In genomic region chr13:54968636-54969035, GRCm38 (mm10) we compare ENCODE assay signal across 31 mouse cellular contexts. TPM values are rescaled to one million over a fixed set of nuclear protein-coding genes. Genes with fewer than 3 reads are reported as not detected.
DNase-seq lines count a peak whose midpoint lies in the region; ATAC-seq and TF ChIP-seq lines count a peak whose summit lies in the region.
"Had no signal": no experiment of that assay in that cellular context is flagged by ENCODE, and none has a peak within 500 bp of the region (broad histone marks: within the 10 kb centered on the region; RNA-seq: fewer than 3 reads in every experiment).

No protein-coding gene starts in this region.

- no peak for DNase-seq in midbrain, postnatal 0 days (ENCODE audit: low spot score)
- DNase-seq in kidney, postnatal 25 days: no peak
- DNase-seq: adrenal gland, postnatal 10 days; cerebellum, adult 8-10 months; embryo, embryonic 11 days; gastrocnemius, postnatal 14 days; heart, postnatal 14 days; kidney, adult 11 months; kidney, postnatal 14 days; lung, adult 2 months; lung, postnatal 10 days; right cerebral cortex, postnatal 4 days; thymus, adult 18-20 months; thymus, postnatal 25 days had no signal

- 74% methylated on average over 5 of the region's 5 CpGs for WGBS in forebrain, embryonic 12.5 days
- 61% methylated on average over 5 of the region's 5 CpGs for WGBS in forebrain, embryonic 16.5 days
- WGBS in midbrain, embryonic 15.5 days: 71% methylated on average over 5 of the region's 5 CpGs
- WGBS in midbrain, postnatal 0 days: 67% methylated on average over 5 of the region's 5 CpGs
- WGBS in hindbrain, embryonic 13.5 days: 73% methylated on average over 5 of the region's 5 CpGs
- 75% methylated on average over 5 of the region's 5 CpGs for WGBS in neural tube, embryonic 14.5 days

- peaks cover 40% of the 10 kb centered on the region for H3K4me1 ChIP-seq in forebrain, embryonic 12.5 days
- H3K4me1 ChIP-seq in forebrain, embryonic 16.5 days (replicated peaks; ENCODE audit: control insufficient read depth, insufficient read depth, low read length): peaks cover 25% of the 10 kb centered on the region
- peaks cover 49% of the 10 kb centered on the region for H3K4me1 ChIP-seq in midbrain, embryonic 15.5 days
- H3K4me1 ChIP-seq in midbrain, postnatal 0 days (ENCODE audit: insufficient read depth, low read length): peaks cover 15% of the 10 kb centered on the region
- H3K4me1 ChIP-seq in hindbrain, embryonic 13.5 days (replicated peaks): peaks cover 61% of the 10 kb centered on the region
- peaks cover 14% of the 10 kb centered on the region for H3K4me1 ChIP-seq in neural tube, embryonic 14.5 days (ENCODE audit: control insufficient read depth, insufficient read depth, low read length)
- H3K4me1 ChIP-seq: limb, embryonic 15.5 days had no signal

- no peak overlapping the region for H3K4me2 ChIP-seq in forebrain, embryonic 12.5 days
- H3K4me2 ChIP-seq in forebrain, embryonic 16.5 days (ENCODE audit: low read length): no peak overlapping the region
- H3K4me2 ChIP-seq in midbrain, embryonic 15.5 days: no peak overlapping the region
- H3K4me2 ChIP-seq in midbrain, postnatal 0 days (ENCODE audit: low read depth, low read length, poor library complexity, severe bottlenecking): no peak overlapping the region
- no peak overlapping the region for H3K4me2 ChIP-seq in hindbrain, embryonic 13.5 days
- H3K4me2 ChIP-seq in neural tube, embryonic 14.5 days (ENCODE audit: low read depth, low read length): no peak overlapping the region
- H3K4me2 ChIP-seq: embryonic facial prominence, embryonic 12.5 days; limb, embryonic 15.5 days; midbrain, embryonic 13.5 days had no signal

- peak overlapping the region; percentile 19; the same call in 1 of the 2 replicates for H3K27ac ChIP-seq in forebrain, embryonic 12.5 days
- no peak overlapping the region for H3K27ac ChIP-seq in forebrain, embryonic 16.5 days (ENCODE audit: low read length)
- 0 out of 2 replicates have a peak overlapping the region, but pooled peaks have one; percentile 30 for H3K27ac ChIP-seq in midbrain, embryonic 15.5 days
- no peak overlapping the region for H3K27ac ChIP-seq in midbrain, postnatal 0 days (ENCODE audit: low read depth, low read length)
- H3K27ac ChIP-seq in hindbrain, embryonic 13.5 days: peak overlapping the region; percentile 67
- 0 out of 2 replicates have a peak overlapping the region, but pooled peaks have one; percentile 31 for H3K27ac ChIP-seq in neural tube, embryonic 14.5 days (ENCODE audit: low read depth, low read length)
- H3K27ac ChIP-seq: embryonic facial prominence, embryonic 12.5 days; limb, embryonic 10.5 days; limb, embryonic 15.5 days; liver, embryonic 14.5 days; macrophage; stomach, postnatal 0 days had no signal

- no peak overlapping the region for H3K4me3 ChIP-seq in forebrain, embryonic 12.5 days (replicated peaks)
- H3K4me3 ChIP-seq in forebrain, embryonic 16.5 days (replicated peaks; ENCODE audit: low read length): no peak overlapping the region
- no peak overlapping the region for H3K4me3 ChIP-seq in midbrain, embryonic 15.5 days
- no peak overlapping the region for H3K4me3 ChIP-seq in midbrain, postnatal 0 days (ENCODE audit: low read depth, low read length)
- H3K4me3 ChIP-seq in hindbrain, embryonic 13.5 days: no peak overlapping the region
- H3K4me3 ChIP-seq in neural tube, embryonic 14.5 days (ENCODE audit: low read depth, low read length): no peak overlapping the region
- H3K4me3 ChIP-seq: embryonic facial prominence, embryonic 12.5 days; limb, embryonic 10.5 days; limb, embryonic 15.5 days; midbrain, embryonic 13.5 days; myocyte had no signal

- no peaks in the 10 kb centered on the region for H3K36me3 ChIP-seq in forebrain, embryonic 12.5 days (replicated peaks)
- no peaks in the 10 kb centered on the region for H3K36me3 ChIP-seq in forebrain, embryonic 16.5 days (ENCODE audit: control insufficient read depth, insufficient read depth)
- H3K36me3 ChIP-seq in midbrain, embryonic 15.5 days (replicated peaks): no peaks in the 10 kb centered on the region
- H3K36me3 ChIP-seq in midbrain, postnatal 0 days (ENCODE audit: insufficient read depth, low read length): no peaks in the 10 kb centered on the region
- no peaks in the 10 kb centered on the region for H3K36me3 ChIP-seq in hindbrain, embryonic 13.5 days
- H3K36me3 ChIP-seq in neural tube, embryonic 14.5 days (ENCODE audit: control insufficient read depth, insufficient read depth, low read length): no peaks in the 10 kb centered on the region
- H3K36me3 ChIP-seq: embryonic facial prominence, embryonic 12.5 days; G1E; limb, embryonic 10.5 days; limb, embryonic 15.5 days; midbrain, embryonic 13.5 days had no signal

- no peak overlapping the region for H3K9ac ChIP-seq in forebrain, embryonic 12.5 days
- no peak overlapping the region for H3K9ac ChIP-seq in forebrain, embryonic 16.5 days (replicated peaks; ENCODE audit: low read depth, low read length)
- no peak overlapping the region for H3K9ac ChIP-seq in midbrain, embryonic 15.5 days
- no peak overlapping the region for H3K9ac ChIP-seq in midbrain, postnatal 0 days (replicated peaks; ENCODE audit: low read length, poor library complexity, severe bottlenecking)
- H3K9ac ChIP-seq in hindbrain, embryonic 13.5 days: peak overlapping the region; percentile 35; the same call in 1 of the 2 replicates
- H3K9ac ChIP-seq in neural tube, embryonic 14.5 days (replicated peaks; ENCODE audit: low read depth, low read length): 0 out of 2 replicates have a peak overlapping the region, but pooled peaks have one; percentile 25
- H3K9ac ChIP-seq: embryonic facial prominence, embryonic 12.5 days; limb, embryonic 15.5 days; liver, embryonic 14.5 days had no signal

- H3K27me3 ChIP-seq in forebrain, embryonic 12.5 days: peaks cover 21% of the 10 kb centered on the region
- no peaks in the 10 kb centered on the region for H3K27me3 ChIP-seq in forebrain, embryonic 16.5 days (replicated peaks; ENCODE audit: control insufficient read depth, insufficient read depth, low read length)
- H3K27me3 ChIP-seq in midbrain, embryonic 15.5 days (replicated peaks): peaks cover 4% of the 10 kb centered on the region; the same call in 1 of the 2 replicates
- no peaks in the 10 kb centered on the region; the same call in 1 of the 2 replicates for H3K27me3 ChIP-seq in midbrain, postnatal 0 days (ENCODE audit: insufficient read depth, low read length)
- H3K27me3 ChIP-seq in hindbrain, embryonic 13.5 days: peaks cover 73% of the 10 kb centered on the region
- H3K27me3 ChIP-seq in neural tube, embryonic 14.5 days (ENCODE audit: control insufficient read depth, insufficient read depth, low read length): no peaks in the 10 kb centered on the region; the same call in 1 of the 2 replicates
- H3K27me3 ChIP-seq: embryonic facial prominence, embryonic 12.5 days had no signal

- no peak for TF ChIP-seq CTCF in midbrain, postnatal 0 days (IDR thresholded peaks at IDR 0.05)

- no peak for ATAC-seq in forebrain, embryonic 12.5 days (ENCODE audit: low FRiP score)
- no peak; the same call in 1 of the 2 replicates for ATAC-seq in forebrain, embryonic 16.5 days
- no peak for ATAC-seq in midbrain, embryonic 15.5 days (replicated peaks)
- ATAC-seq in midbrain, postnatal 0 days (ENCODE audit: low FRiP score): no peak
- no peak for ATAC-seq in hindbrain, embryonic 13.5 days (ENCODE audit: low FRiP score)
- no peak for ATAC-seq in neural tube, embryonic 14.5 days (ENCODE audit: low read depth)
- ATAC-seq: inflammation-experienced regulatory T-cells, adult 6 months; midbrain, embryonic 13.5 days; Patski had no signal

- H3K9me3 ChIP-seq in forebrain, embryonic 12.5 days: no peaks in the 10 kb centered on the region
- H3K9me3 ChIP-seq in forebrain, embryonic 16.5 days (ENCODE audit: control insufficient read depth, low read length): no peaks in the 10 kb centered on the region
- H3K9me3 ChIP-seq in midbrain, embryonic 15.5 days: no peaks in the 10 kb centered on the region
- H3K9me3 ChIP-seq in midbrain, postnatal 0 days (ENCODE audit: low read length): no peaks in the 10 kb centered on the region
- no peaks in the 10 kb centered on the region for H3K9me3 ChIP-seq in hindbrain, embryonic 13.5 days
- H3K9me3 ChIP-seq in neural tube, embryonic 14.5 days (ENCODE audit: control insufficient read depth, low read length): no peaks in the 10 kb centered on the region
- H3K9me3 ChIP-seq: embryonic facial prominence, embryonic 12.5 days; G1E; limb, embryonic 10.5 days; limb, embryonic 15.5 days; midbrain, embryonic 13.5 days had no signal

RNA-seq across cellular contexts. Expression of gene Unc5a, which starts 19.4 kb away (rescaled TPM):
- 4.8 and 5.6 TPM in 2 replicates for polyA plus RNA-seq in forebrain, embryonic 12.5 days (2016; fragmentation: Nextera tagmentation; extraction: Ambion mirVana)
- polyA plus RNA-seq in forebrain, embryonic 16.5 days (2015; fragmentation: Nextera tagmentation; extraction: Ambion mirVana): 16.4 and 18.5 TPM in 2 replicates
- 15.7 and 16.1 TPM in 2 replicates for polyA plus RNA-seq in midbrain, embryonic 15.5 days (2015; fragmentation: Nextera tagmentation; extraction: Ambion mirVana)
- total RNA-seq in midbrain, postnatal 0 days (2014; rRNA removed): 24.2 and 29.0 TPM in 2 replicates
- 12.7 and 14.3 TPM in 2 replicates for polyA plus RNA-seq in midbrain, postnatal 0 days (2015; fragmentation: Nextera tagmentation; extraction: Ambion mirVana)
- 7.8 and 8.4 TPM in 2 replicates for polyA plus RNA-seq in hindbrain, embryonic 13.5 days (2015; fragmentation: Nextera tagmentation; extraction: Ambion mirVana)
- polyA plus RNA-seq in neural tube, embryonic 14.5 days (2014; fragmentation: Nextera tagmentation; extraction: Ambion mirVana): 12.4 and 15.7 TPM in 2 replicates
- total RNA-seq: G1E; granulocyte monocyte progenitor cell, adult 5-6 weeks had no signal
- polyA plus RNA-seq: Patski had no signal

RNA-seq across cellular contexts. Expression of gene Hk3, which starts 52.5 kb away (rescaled TPM):
- polyA plus RNA-seq in forebrain, embryonic 12.5 days (2016; fragmentation: Nextera tagmentation; extraction: Ambion mirVana): 0.32 and 0.96 TPM in 2 replicates
- polyA plus RNA-seq in forebrain, embryonic 16.5 days (2015; fragmentation: Nextera tagmentation; extraction: Ambion mirVana): 0.82 and 0.83 TPM in 2 replicates
- 1.3 and 1.4 TPM in 2 replicates for polyA plus RNA-seq in midbrain, embryonic 15.5 days (2015; fragmentation: Nextera tagmentation; extraction: Ambion mirVana)
- total RNA-seq in midbrain, postnatal 0 days (2014; rRNA removed): 1.0 and 1.7 TPM in 2 replicates
- 0.79 and 0.80 TPM in 2 replicates for polyA plus RNA-seq in midbrain, postnatal 0 days (2015; fragmentation: Nextera tagmentation; extraction: Ambion mirVana)
- 1.1 and 1.2 TPM in 2 replicates for polyA plus RNA-seq in hindbrain, embryonic 13.5 days (2015; fragmentation: Nextera tagmentation; extraction: Ambion mirVana)
- 0.13 and 1.0 TPM in 2 replicates for polyA plus RNA-seq in neural tube, embryonic 14.5 days (2014; fragmentation: Nextera tagmentation; extraction: Ambion mirVana)
- polyA plus RNA-seq: myocyte, Patski had no signal

Comparison
In these comparisons a context has a peak if more than half of its experiments do, and no peak if none do; other contexts are left out.
1. H3K27ac ChIP-seq: peak in forebrain, embryonic 12.5 days (single experiment), midbrain, embryonic 15.5 days (single experiment), hindbrain, embryonic 13.5 days (single experiment) and neural tube, embryonic 14.5 days (single experiment); none in forebrain, embryonic 16.5 days (single experiment) and midbrain, postnatal 0 days (single experiment).
2. H3K9ac ChIP-seq: peak in hindbrain, embryonic 13.5 days (single experiment) and neural tube, embryonic 14.5 days (single experiment); none in forebrain, embryonic 12.5 days (single experiment), forebrain, embryonic 16.5 days (single experiment), midbrain, embryonic 15.5 days (single experiment) and midbrain, postnatal 0 days (single experiment).